Mouse (Mus musculus): ENCODE results near the gene Tpx2. TPM values are rescaled to one million over a fixed set of nuclear protein-coding genes. Genes with fewer than 3 reads are reported as not detected.
A peak's percentile ranks its signal among the peaks of the same experiment; 100 is the strongest.

Tpx2 gene
- polyA plus RNA-seq, 1 experiment from 2014 or later = 162 TPM

Small RNA genes lying within 50 kb of the gene (microRNA-seq; reads per million reads assigned to microRNA genes)
- gene Mir5622 = 4.8 reads per million, percentile 12 among the genes with 10 or more reads in this experiment

Other genes starting within 250 kb of the Tpx2 start
- not detected in 2 replicates for gene Defb45, start 248.6 kb upstream of the Tpx2 start, polyA plus RNA-seq (2016; fragmentation: Nextera tagmentation; extraction: Ambion mirVana)
- gene Defb36, start 243.6 kb upstream of the Tpx2 start, polyA plus RNA-seq (2016; fragmentation: Nextera tagmentation; extraction: Ambion mirVana) = not detected in 2 replicates
- gene Defb25, start 224.9 kb upstream of the Tpx2 start, polyA plus RNA-seq (2016; fragmentation: Nextera tagmentation; extraction: Ambion mirVana) = not detected in 2 replicates
- 0.16 and 0.18 TPM in 2 replicates for gene Rem1, start 221.0 kb upstream of the Tpx2 start, polyA plus RNA-seq (2016; fragmentation: Nextera tagmentation; extraction: Ambion mirVana)
- 90.7 and 93.2 TPM in 2 replicates for gene H13, start 178.5 kb upstream of the Tpx2 start, polyA plus RNA-seq (2016; fragmentation: Nextera tagmentation; extraction: Ambion mirVana)
- gene Mcts2, start 160.9 kb upstream of the Tpx2 start, polyA plus RNA-seq (2016; fragmentation: Nextera tagmentation; extraction: Ambion mirVana) = 39.1 and 40.3 TPM in 2 replicates
- gene Id1, start 111.7 kb upstream of the Tpx2 start, polyA plus RNA-seq (2016; fragmentation: Nextera tagmentation; extraction: Ambion mirVana) = 57.5 and 61.1 TPM in 2 replicates
- 3.0 and 4.2 TPM in 2 replicates for gene Cox4i2, start 93.8 kb upstream of the Tpx2 start, polyA plus RNA-seq (2016; fragmentation: Nextera tagmentation; extraction: Ambion mirVana)
- gene Bcl2l1, start 16.2 kb upstream of the Tpx2 start, polyA plus RNA-seq (2016; fragmentation: Nextera tagmentation; extraction: Ambion mirVana) = 98.5 and 104 TPM in 2 replicates
- gene Mylk2, start 63.4 kb downstream of the Tpx2 start, polyA plus RNA-seq (2016; fragmentation: Nextera tagmentation; extraction: Ambion mirVana) = 0.06 and 0.12 TPM in 2 replicates
- 0.34 and 0.60 TPM in 2 replicates for gene Foxs1, start 85.2 kb downstream of the Tpx2 start, polyA plus RNA-seq (2016; fragmentation: Nextera tagmentation; extraction: Ambion mirVana)
- 0.42 and 0.95 TPM in 2 replicates for gene Dusp15, start 103.7 kb downstream of the Tpx2 start, polyA plus RNA-seq (2016; fragmentation: Nextera tagmentation; extraction: Ambion mirVana)
- 1.3 and 1.6 TPM in 2 replicates for gene Ttll9, start 114.5 kb downstream of the Tpx2 start, polyA plus RNA-seq (2016; fragmentation: Nextera tagmentation; extraction: Ambion mirVana)
- 88.5 and 90.8 TPM in 2 replicates for gene Pdrg1, start 167.5 kb downstream of the Tpx2 start, polyA plus RNA-seq (2016; fragmentation: Nextera tagmentation; extraction: Ambion mirVana)
- 0.14 and 0.20 TPM in 2 replicates for gene Xkr7, start 183.9 kb downstream of the Tpx2 start, polyA plus RNA-seq (2016; fragmentation: Nextera tagmentation; extraction: Ambion mirVana)
- 0.83 and 0.84 TPM in 2 replicates for gene Ccm2l, start 218.0 kb downstream of the Tpx2 start, polyA plus RNA-seq (2016; fragmentation: Nextera tagmentation; extraction: Ambion mirVana)